Mouse (Mus musculus): ENCODE measurements around the gene Gm10271. TPM values are rescaled to one million over a fixed set of nuclear protein-coding genes. Genes with fewer than 3 reads are reported as not detected.

Gm10271 gene
- total RNA-seq (2017) = not detected in 2 replicates

- ATAC-seq (replicated peaks in 1 of 2; ENCODE audit: insufficient read depth in 1 of 2, low FRiP score in 2 of 2, low TSS enrichment in 1 of 2, low read depth in 1 of 2, poor library complexity in 2 of 2, severe bottlenecking in 2 of 2) = no peak
Observed at GRCm38 (mm10) chr10:116972509-116972908, at the start of gene Gm10271. Gm10271 (minus strand) TSS chr10:116972609.

- no peak for ATAC-seq (replicated peaks in 1 of 2; ENCODE audit: insufficient read depth in 1 of 2, low FRiP score in 2 of 2, low TSS enrichment in 1 of 2, low read depth in 1 of 2, poor library complexity in 2 of 2, severe bottlenecking in 2 of 2)
Observed at GRCm38 (mm10) chr10:117021020-117021754, 48.8 kb upstream of the Gm10271 start.

- ATAC-seq (replicated peaks in 1 of 2; ENCODE audit: insufficient read depth in 1 of 2, low FRiP score in 2 of 2, low TSS enrichment in 1 of 2, low read depth in 1 of 2, poor library complexity in 2 of 2, severe bottlenecking in 2 of 2) = no peak
Observed at GRCm38 (mm10) chr10:117018281-117018840, 46.0 kb upstream of the Gm10271 start.

GRCm38 (mm10) chr10:117014565-117014964 is 42.2 kb upstream of the Gm10271 start:
- no peak for ATAC-seq (replicated peaks in 1 of 2; ENCODE audit: insufficient read depth in 1 of 2, low FRiP score in 2 of 2, low TSS enrichment in 1 of 2, low read depth in 1 of 2, poor library complexity in 2 of 2, severe bottlenecking in 2 of 2)

GRCm38 (mm10) chr10:117013689-117014390 is 41.4 kb upstream of the Gm10271 start:
- no peak for ATAC-seq (replicated peaks in 1 of 2; ENCODE audit: insufficient read depth in 1 of 2, low FRiP score in 2 of 2, low TSS enrichment in 1 of 2, low read depth in 1 of 2, poor library complexity in 2 of 2, severe bottlenecking in 2 of 2)

GRCm38 (mm10) chr10:117011047-117011446 is 38.6 kb upstream of the Gm10271 start:
- no peak for ATAC-seq (replicated peaks in 1 of 2; ENCODE audit: insufficient read depth in 1 of 2, low FRiP score in 2 of 2, low TSS enrichment in 1 of 2, low read depth in 1 of 2, poor library complexity in 2 of 2, severe bottlenecking in 2 of 2)

- ATAC-seq (replicated peaks in 1 of 2; ENCODE audit: insufficient read depth in 1 of 2, low FRiP score in 2 of 2, low TSS enrichment in 1 of 2, low read depth in 1 of 2, poor library complexity in 2 of 2, severe bottlenecking in 2 of 2) = no peak
Observed at GRCm38 (mm10) chr10:117009691-117010090, 37.3 kb upstream of the Gm10271 start.

GRCm38 (mm10) chr10:117005707-117006464 is 33.5 kb upstream of the Gm10271 start:
- no peak for ATAC-seq (replicated peaks in 1 of 2; ENCODE audit: insufficient read depth in 1 of 2, low FRiP score in 2 of 2, low TSS enrichment in 1 of 2, low read depth in 1 of 2, poor library complexity in 2 of 2, severe bottlenecking in 2 of 2)

- ATAC-seq (replicated peaks in 1 of 2; ENCODE audit: insufficient read depth in 1 of 2, low FRiP score in 2 of 2, low TSS enrichment in 1 of 2, low read depth in 1 of 2, poor library complexity in 2 of 2, severe bottlenecking in 2 of 2) = no peak
Observed at GRCm38 (mm10) chr10:117004695-117005094, 32.3 kb upstream of the Gm10271 start.

- ATAC-seq (replicated peaks in 1 of 2; ENCODE audit: insufficient read depth in 1 of 2, low FRiP score in 2 of 2, low TSS enrichment in 1 of 2, low read depth in 1 of 2, poor library complexity in 2 of 2, severe bottlenecking in 2 of 2) = no peak
Observed at GRCm38 (mm10) chr10:117000975-117001374, 28.6 kb upstream of the Gm10271 start.

GRCm38 (mm10) chr10:116998716-116999455 is 26.5 kb upstream of the Gm10271 start:
- ATAC-seq (replicated peaks in 1 of 2; ENCODE audit: insufficient read depth in 1 of 2, low FRiP score in 2 of 2, low TSS enrichment in 1 of 2, low read depth in 1 of 2, poor library complexity in 2 of 2, severe bottlenecking in 2 of 2) = no peak

- ATAC-seq (replicated peaks in 1 of 2; ENCODE audit: insufficient read depth in 1 of 2, low FRiP score in 2 of 2, low TSS enrichment in 1 of 2, low read depth in 1 of 2, poor library complexity in 2 of 2, severe bottlenecking in 2 of 2) = peak; percentile 84 to 89
Observed at GRCm38 (mm10) chr10:116996236-116996600, 23.8 kb upstream of the Gm10271 start.

- 0 out of 4 replicates have a peak, but pooled peaks of 1 of the 2 experiments have one; percentile 24 for ATAC-seq (replicated peaks in 1 of 2; ENCODE audit: insufficient read depth in 1 of 2, low FRiP score in 2 of 2, low TSS enrichment in 1 of 2, low read depth in 1 of 2, poor library complexity in 2 of 2, severe bottlenecking in 2 of 2)
Observed at GRCm38 (mm10) chr10:116995584-116996235, 23.3 kb upstream of the Gm10271 start.

- no peak for ATAC-seq (replicated peaks in 1 of 2; ENCODE audit: insufficient read depth in 1 of 2, low FRiP score in 2 of 2, low TSS enrichment in 1 of 2, low read depth in 1 of 2, poor library complexity in 2 of 2, severe bottlenecking in 2 of 2)
Observed at GRCm38 (mm10) chr10:116995162-116995561, 22.8 kb upstream of the Gm10271 start.

- ATAC-seq (replicated peaks in 1 of 2; ENCODE audit: insufficient read depth in 1 of 2, low FRiP score in 2 of 2, low TSS enrichment in 1 of 2, low read depth in 1 of 2, poor library complexity in 2 of 2, severe bottlenecking in 2 of 2) = no peak
Observed at GRCm38 (mm10) chr10:116993971-116994370, 21.6 kb upstream of the Gm10271 start.

GRCm38 (mm10) chr10:116986264-116987082 is 14.1 kb upstream of the Gm10271 start, which contains the start of gene Best3:
Best3 (plus strand) TSS chr10:116986314.
- no peak for ATAC-seq (replicated peaks in 1 of 2; ENCODE audit: insufficient read depth in 1 of 2, low FRiP score in 2 of 2, low TSS enrichment in 1 of 2, low read depth in 1 of 2, poor library complexity in 2 of 2, severe bottlenecking in 2 of 2)
